Mouse (Mus musculus) hindbrain, embryonic 12.5 days (tissue): ENCODE measurements at regions not wholly inside any gene's neighbourhood (a gene's known extent, or its start where the extent isn't known, plus 50 kb on each side); places are given as distances from the start of the nearest gene placed in this dataset.
A peak's percentile ranks its signal among the peaks of the same experiment; 100 is the strongest.

Experiments used
- ATAC-seq: fragments of 200-750 bp; cut with Nextera tagmentation; 2 replicates; pipeline ENCODE4 v1.8.0; 2017; ENCODE audit warnings: moderate TSS enrichment; ENCODE audit not compliant: low FRiP score
- H3K27ac ChIP-seq: fragments of 300-500 bp; sonication (generic); 2 replicates; pipeline ENCODE4 v1.5.1; 2016; ENCODE audit warnings: mild to moderate bottlenecking
- H3K27me3 ChIP-seq: fragments of 300-500 bp; sonication (generic); 2 replicates; pipeline ENCODE4 v1.6.1; 2016; ENCODE audit warnings: mild to moderate bottlenecking
- H3K36me3 ChIP-seq: fragments of 300-500 bp; sonication (generic); 2 replicates; pipeline ENCODE4 v1.6.1; 2016; ENCODE audit warnings: mild to moderate bottlenecking
- H3K4me1 ChIP-seq: fragments of 300-500 bp; sonication (generic); 2 replicates; pipeline ENCODE4 v1.6.1; 2016
- H3K4me2 ChIP-seq: fragments of 300-500 bp; sonication (generic); replicated peaks from 2 replicates; pipeline ENCODE4 v1.6.1; 2016; ENCODE audit warnings: mild to moderate bottlenecking
- H3K4me3 ChIP-seq: fragments of 300-500 bp; sonication (generic); 2 replicates; pipeline ENCODE4 v1.5.1; 2016; ENCODE audit warnings: mild to moderate bottlenecking
- H3K9ac ChIP-seq: fragments of 300-500 bp; sonication (generic); 2 replicates; pipeline ENCODE4 v1.6.1; 2016; ENCODE audit warnings: mild to moderate bottlenecking, moderate library complexity
- H3K9me3 ChIP-seq: fragments of 300-500 bp; sonication (generic); replicated peaks from 2 replicates; pipeline ENCODE4 v1.6.1; 2016; ENCODE audit warnings: mild to moderate bottlenecking
- WGBS: fragments of 180-500 bp; shearing (Covaris S2); methylation state at CpG from one replicate; pipeline ENCODE4 v1.1.7; 2016; 5-methylcytosine and 5-hydroxymethylcytosine counted together

DNA sequence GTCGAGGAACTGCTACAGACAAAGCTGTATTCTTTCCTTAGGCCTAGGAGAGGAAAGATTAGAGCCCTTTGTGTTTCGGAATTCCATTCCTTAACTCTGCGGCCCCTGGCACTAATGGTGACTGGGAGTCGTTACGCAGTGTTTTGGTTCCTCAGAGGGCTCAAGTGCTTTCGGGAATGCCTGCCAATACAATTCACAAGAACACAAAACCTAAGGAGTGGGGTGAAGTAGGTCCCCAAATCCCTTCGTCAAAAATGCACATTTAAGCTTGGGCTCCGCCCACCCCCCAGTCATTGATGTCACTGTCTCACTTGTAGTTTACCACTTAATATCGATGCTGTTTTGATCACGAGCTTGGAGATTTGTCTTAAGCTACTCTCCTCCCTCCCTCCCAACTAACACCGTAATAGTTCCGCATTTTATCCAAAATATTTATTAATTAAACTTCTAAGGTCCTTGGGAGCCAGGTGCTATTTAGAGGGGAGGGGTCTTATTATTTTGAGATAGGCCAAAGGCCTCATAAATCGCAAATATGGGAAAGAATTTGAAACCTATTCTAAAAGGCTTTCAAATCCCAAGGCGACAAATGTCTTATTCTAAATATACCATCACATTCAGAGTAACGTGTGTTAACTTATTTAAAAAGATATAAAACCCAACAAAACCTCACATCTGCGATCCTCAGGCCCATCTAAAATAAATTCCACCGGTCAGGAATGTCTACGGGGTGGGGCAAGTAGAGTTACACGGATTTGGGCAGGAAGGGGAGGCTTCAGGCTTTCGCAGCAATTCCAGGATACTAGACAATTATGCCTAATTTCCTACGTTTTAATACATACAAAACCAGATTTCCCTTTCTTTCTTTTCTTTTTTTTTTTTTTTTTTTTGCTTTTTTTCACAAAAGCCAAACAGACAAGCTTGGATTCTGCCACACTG lies 75.6 kb upstream of the Chd2 start:
- H3K27ac ChIP-seq: peak overlapping the region; percentile 100
- peak overlapping the region; percentile 95 for H3K9ac ChIP-seq
- peak overlapping the region; percentile 60 for H3K4me3 ChIP-seq
- no peaks in the 10 kb centered on the region for H3K36me3 ChIP-seq
- no peak for ATAC-seq
- no peaks in the 10 kb centered on the region for H3K27me3 ChIP-seq
- no peaks in the 10 kb centered on the region for H3K9me3 ChIP-seq
- H3K4me1 ChIP-seq: peaks cover 19% of the 10 kb centered on the region
- 4% methylated on average over 21 of the region's 21 CpGs for WGBS
- H3K4me2 ChIP-seq: peak overlapping the region; percentile 77

- H3K9ac ChIP-seq: no peak overlapping the region
- 41% methylated on average over 11 of the region's 11 CpGs for WGBS
- H3K4me1 ChIP-seq: peaks cover 19% of the 10 kb centered on the region
- peak overlapping the region; percentile 100 for H3K27ac ChIP-seq
- no peak overlapping the region for H3K4me3 ChIP-seq
- H3K4me2 ChIP-seq: 0 out of 2 replicates have a peak overlapping the region, but pooled peaks have one; percentile 22
- ATAC-seq: no peak
- H3K27me3 ChIP-seq: no peaks in the 10 kb centered on the region
- H3K9me3 ChIP-seq: no peaks in the 10 kb centered on the region; the same call in 1 of the 2 replicates
- H3K36me3 ChIP-seq: no peaks in the 10 kb centered on the region
Measured at GRCm38 (mm10) chr7:73616015-73616414, 74.4 kb upstream of the Chd2 start.

- ATAC-seq: no peak
- 77% methylated on average over 8 of the region's 8 CpGs for WGBS
- H3K9me3 ChIP-seq: no peaks in the 10 kb centered on the region; the same call in 1 of the 2 replicates
Measured at GRCm38 (mm10) chr7:73614840-73615555, 73.4 kb upstream of the Chd2 start.

DNA sequence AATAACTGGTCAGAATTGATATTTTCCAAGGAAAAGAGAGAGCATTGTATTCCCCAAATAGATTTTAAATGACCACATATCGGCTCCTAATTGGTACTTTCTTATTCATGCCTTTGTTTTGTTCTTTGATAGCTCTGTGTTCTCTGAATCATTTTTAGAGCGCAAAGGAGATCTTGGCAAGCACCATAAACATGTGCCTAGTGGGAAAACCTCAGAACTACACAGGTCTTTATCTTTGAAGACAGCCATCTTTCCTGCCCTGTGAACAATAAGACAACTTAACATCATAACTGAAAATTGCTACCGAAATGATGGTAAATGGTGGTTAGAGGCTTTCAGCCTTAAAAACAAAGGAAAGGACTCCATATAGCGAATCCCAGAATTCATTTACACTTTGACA lies 72.7 kb upstream of the Chd2 start:
- ATAC-seq: no peak
- no peak overlapping the region for H3K4me3 ChIP-seq
- WGBS: 93% methylated on average over 4 of the region's 4 CpGs
- no peaks in the 10 kb centered on the region; the same call in 1 of the 2 replicates for H3K9me3 ChIP-seq
- H3K36me3 ChIP-seq: no peaks in the 10 kb centered on the region
- H3K9ac ChIP-seq: no peak overlapping the region
- peaks cover 19% of the 10 kb centered on the region for H3K4me1 ChIP-seq
- H3K27me3 ChIP-seq: no peaks in the 10 kb centered on the region
- H3K27ac ChIP-seq: no peak overlapping the region
- no peak overlapping the region for H3K4me2 ChIP-seq

More at GRCm38 (mm10) chr7:73614840-73615555, 73.4 kb upstream of the Chd2 start:
- H3K4me3 ChIP-seq: no peak overlapping the region
- H3K4me1 ChIP-seq: peaks cover 19% of the 10 kb centered on the region
- H3K4me2 ChIP-seq: no peak overlapping the region
- no peak overlapping the region for H3K9ac ChIP-seq
- no peaks in the 10 kb centered on the region for H3K27me3 ChIP-seq
- H3K36me3 ChIP-seq: no peaks in the 10 kb centered on the region
- H3K27ac ChIP-seq: 0 out of 2 replicates have a peak overlapping the region, but pooled peaks have one; percentile 2

DNA sequence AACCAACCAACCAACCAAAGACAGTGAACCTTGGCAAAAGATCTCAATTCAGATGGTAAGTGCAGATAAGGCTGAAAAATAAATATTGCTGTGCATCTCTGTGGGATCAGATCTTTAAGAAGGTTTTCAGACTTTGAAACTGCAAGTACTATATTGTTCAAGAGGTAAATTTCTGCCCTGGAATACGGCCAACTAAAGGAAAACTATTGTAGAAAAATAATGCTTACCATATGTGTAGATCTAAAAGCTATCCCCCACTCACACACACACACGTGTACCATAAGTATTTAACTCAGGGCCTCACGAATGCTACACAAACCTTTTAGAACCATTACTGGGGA lies 71.1 kb upstream of the Chd2 start:
- no peaks in the 10 kb centered on the region for H3K36me3 ChIP-seq
- H3K4me1 ChIP-seq: peaks cover 25% of the 10 kb centered on the region
- no peak for ATAC-seq
- WGBS: 74% methylated on average over 3 of the region's 3 CpGs
- no peak overlapping the region for H3K4me2 ChIP-seq
- no peak overlapping the region for H3K27ac ChIP-seq
- no peak overlapping the region for H3K4me3 ChIP-seq
- H3K9ac ChIP-seq: no peak overlapping the region
- no peaks in the 10 kb centered on the region for H3K27me3 ChIP-seq
- H3K9me3 ChIP-seq: no peaks in the 10 kb centered on the region; the same call in 1 of the 2 replicates

DNA sequence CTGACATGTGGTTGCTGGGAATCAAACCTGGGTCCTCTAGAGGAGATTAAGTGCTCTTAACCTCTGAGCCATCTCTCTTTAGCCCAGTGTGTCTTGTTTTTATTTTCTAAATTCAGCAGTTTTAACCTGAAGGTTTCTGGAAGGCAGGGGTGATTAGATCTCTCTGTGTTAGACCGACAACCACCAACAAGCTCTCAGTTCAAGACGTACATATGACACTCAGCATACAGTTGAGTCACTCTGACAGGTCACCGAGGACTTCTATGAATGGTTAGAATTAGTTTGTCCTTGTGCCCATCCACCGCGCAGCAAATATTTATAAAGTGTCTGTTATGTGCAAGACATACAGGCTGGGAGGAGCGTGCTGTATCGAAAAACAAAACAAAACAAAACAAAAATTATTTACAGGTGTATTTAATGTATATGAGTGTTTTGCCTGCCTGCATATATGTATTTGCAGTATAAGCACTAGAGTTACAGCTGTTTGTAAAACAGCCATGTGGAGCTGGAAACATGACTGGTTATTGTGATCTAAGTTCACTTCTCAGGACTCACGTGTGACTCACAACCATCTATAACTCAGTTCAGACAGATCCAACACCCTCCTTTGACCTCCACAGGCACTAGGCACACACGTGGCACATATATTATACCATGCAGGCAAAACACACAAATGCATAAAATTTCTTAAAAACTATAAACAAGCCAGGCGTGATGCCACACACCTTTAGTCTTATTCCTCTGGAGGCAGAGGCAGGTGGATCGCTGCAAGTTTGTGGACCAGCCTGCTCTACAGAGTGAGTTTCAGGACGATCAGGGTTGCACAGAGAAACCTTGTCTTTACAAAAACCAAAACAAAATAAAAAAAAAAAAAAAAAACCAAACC lies 70.5 kb upstream of the Chd2 start:
- Histone ChIP-seq H3K9ac (no peak overlapping the region), H3K9me3 (no peaks in the 10 kb centered on the region; the same call in 1 of the 2 replicates), H3K4me3 (no peak overlapping the region), H3K36me3 (no peaks in the 10 kb centered on the region), H3K27ac (no peak overlapping the region), H3K4me2 (no peak overlapping the region), H3K27me3 (no peaks in the 10 kb centered on the region), H3K4me1 (peaks cover 24% of the 10 kb centered on the region)
- WGBS: 88% methylated on average over 12 of the region's 12 CpGs
- ATAC-seq: no peak

- no peak overlapping the region for H3K4me2 ChIP-seq
- H3K27ac ChIP-seq: no peak overlapping the region
- H3K9ac ChIP-seq: no peak overlapping the region; the same call in 1 of the 2 replicates
- no peaks in the 10 kb centered on the region; the same call in 1 of the 2 replicates for H3K9me3 ChIP-seq
- ATAC-seq: no peak
- peaks cover 15% of the 10 kb centered on the region for H3K4me1 ChIP-seq
- H3K4me3 ChIP-seq: no peak overlapping the region
- no peaks in the 10 kb centered on the region for H3K36me3 ChIP-seq
- H3K27me3 ChIP-seq: no peaks in the 10 kb centered on the region
- 37% methylated on average over 5 of the region's 5 CpGs for WGBS
Measured at GRCm38 (mm10) chr7:73608804-73609275, 67.2 kb upstream of the Chd2 start.

DNA sequence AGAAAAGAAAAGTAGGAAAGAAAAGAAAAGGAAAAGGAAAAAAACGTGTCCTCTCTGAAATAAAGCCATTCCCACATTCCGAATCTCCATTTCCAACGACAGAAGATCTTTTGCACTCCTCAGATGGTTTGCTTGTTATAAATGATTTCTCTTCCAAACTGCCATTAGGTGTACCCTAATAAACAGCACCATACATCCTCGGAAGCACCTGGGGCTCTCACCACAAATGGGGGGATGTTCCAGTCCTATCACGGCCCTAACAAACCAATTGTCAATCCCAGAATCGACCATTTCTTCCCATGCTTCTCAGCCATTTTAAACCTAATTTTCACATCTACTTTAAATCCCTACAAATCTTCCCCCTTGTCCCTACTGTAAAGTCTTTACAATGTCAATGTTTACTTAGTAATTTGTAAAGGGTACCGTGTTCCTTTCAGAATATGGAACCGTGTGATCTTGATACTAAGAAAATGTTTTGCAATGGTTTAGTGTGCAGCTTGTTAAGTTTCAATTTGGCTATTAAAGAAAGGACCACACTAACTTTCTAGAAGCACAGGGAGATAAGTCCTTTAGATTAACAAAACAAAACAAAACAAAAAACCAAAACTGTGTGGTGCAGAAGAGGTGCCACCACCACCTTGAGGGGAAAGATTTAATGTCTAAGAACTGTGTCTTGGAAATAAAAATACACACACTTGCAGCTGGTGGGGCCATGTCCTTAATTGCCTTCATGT lies 66.6 kb upstream of the Chd2 start:
- Histone ChIP-seq H3K9me3 (no peaks in the 10 kb centered on the region; the same call in 1 of the 2 replicates), H3K4me3 (no peak overlapping the region), H3K4me1 (peaks cover 15% of the 10 kb centered on the region), H3K27me3 (no peaks in the 10 kb centered on the region), H3K9ac (peak overlapping the region; percentile 53), H3K36me3 (no peaks in the 10 kb centered on the region), H3K27ac (peak overlapping the region; percentile 86), H3K4me2 (peak overlapping the region; percentile 54)
- 34% methylated on average over 8 of the region's 8 CpGs for WGBS
- no peak for ATAC-seq

DNA sequence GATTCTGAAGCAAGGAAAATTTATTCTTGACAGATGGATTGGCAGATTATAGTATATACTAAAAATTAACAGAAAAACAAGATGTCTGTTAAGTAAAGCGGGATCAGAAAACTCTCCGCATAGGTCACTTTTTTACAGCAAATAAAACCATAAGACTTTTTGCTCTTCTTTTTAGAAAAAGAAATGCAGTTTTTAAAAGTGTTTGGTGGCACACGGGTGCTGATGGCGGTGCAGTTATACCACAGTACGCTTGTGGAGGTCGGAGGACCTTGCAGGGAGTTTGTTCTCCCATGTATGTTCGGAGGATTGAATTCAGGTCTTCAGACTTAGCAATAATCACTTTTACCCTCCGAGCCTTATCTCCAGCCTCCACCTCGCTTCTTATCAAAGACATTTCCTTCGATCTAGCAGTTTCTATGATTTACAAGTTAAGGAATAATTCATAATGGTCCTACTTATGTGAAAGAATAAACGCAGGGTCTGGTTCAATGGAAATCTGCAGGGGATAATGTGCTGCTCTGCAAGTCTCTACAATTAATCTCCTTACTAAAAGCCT lies 65.9 kb upstream of the Chd2 start:
- Histone ChIP-seq H3K27ac (peak overlapping the region; percentile 86), H3K4me3 (peak overlapping the region; percentile 23), H3K9me3 (no peaks in the 10 kb centered on the region; the same call in 1 of the 2 replicates), H3K9ac (peak overlapping the region; percentile 53), H3K4me2 (peak overlapping the region; percentile 54), H3K27me3 (no peaks in the 10 kb centered on the region), H3K36me3 (no peaks in the 10 kb centered on the region), H3K4me1 (peaks cover 15% of the 10 kb centered on the region)
- no peak for ATAC-seq
- WGBS: 10% methylated on average over 11 of the region's 11 CpGs

GRCm38 (mm10) chr7:73606677-73607449 lies 65.2 kb upstream of the Chd2 start:
- peak overlapping the region; percentile 53; the same call in 1 of the 2 replicates for H3K9ac ChIP-seq
- WGBS: 2% methylated on average over 30 of the region's 30 CpGs
- H3K27me3 ChIP-seq: no peaks in the 10 kb centered on the region
- ATAC-seq: peak; percentile 92
- no peaks in the 10 kb centered on the region; the same call in 1 of the 2 replicates for H3K9me3 ChIP-seq
- H3K4me2 ChIP-seq: peak overlapping the region; percentile 54
- peak overlapping the region; percentile 86 for H3K27ac ChIP-seq
- H3K4me3 ChIP-seq: peak overlapping the region; percentile 23
- H3K36me3 ChIP-seq: no peaks in the 10 kb centered on the region
- H3K4me1 ChIP-seq: peaks cover 15% of the 10 kb centered on the region
